In the genomic region with DNA sequence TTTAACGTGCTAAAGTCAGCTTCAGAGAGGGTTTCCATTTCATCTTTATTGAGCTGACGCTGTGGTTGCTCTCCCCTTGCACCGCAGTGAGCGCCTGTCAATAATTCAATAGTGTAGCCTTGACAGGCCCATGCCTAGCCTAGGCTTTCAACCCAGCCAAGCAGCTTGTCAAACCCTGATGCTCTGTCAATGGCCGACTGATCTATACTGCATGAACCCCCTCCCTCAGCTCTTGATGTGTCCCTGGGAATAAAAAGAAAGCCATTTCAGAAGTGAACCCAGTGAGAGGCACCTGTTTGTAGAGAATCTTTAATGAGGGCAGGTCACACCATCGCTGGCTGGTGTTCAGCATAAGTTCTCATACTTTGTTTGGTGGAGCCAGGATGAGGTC, we compare ENCODE assay signal across 30 mouse cellular contexts.
DNase-seq lines count a peak whose midpoint lies in the region; ATAC-seq lines count a peak whose summit lies in the region.
"Had no signal": no experiment of that assay in that cellular context is flagged by ENCODE, and none has a peak within 500 bp of the region (broad histone marks: within the 10 kb centered on the region; RNA-seq: fewer than 3 reads in every experiment).

No protein-coding gene starts in this region.

- no peak overlapping the region for H3K4me3 ChIP-seq in hindbrain, embryonic 13.5 days
- no peak overlapping the region for H3K4me3 ChIP-seq in hindbrain, embryonic 12.5 days
- no peak overlapping the region for H3K4me3 ChIP-seq in neural tube, embryonic 13.5 days
- H3K4me3 ChIP-seq in midbrain, embryonic 14.5 days (replicated peaks; ENCODE audit: low read depth, low read length) = no peak overlapping the region
- H3K4me3 ChIP-seq: embryonic facial prominence, embryonic 12.5 days; heart, embryonic 13.5 days; hindbrain, embryonic 15.5 days; kidney, embryonic 15.5 days; left cerebral cortex, adult 2 months; limb, embryonic 15.5 days; megakaryocyte, embryonic 14.5 days had no signal

- H3K27me3 ChIP-seq in hindbrain, embryonic 13.5 days = no peaks in the 10 kb centered on the region
- H3K27me3 ChIP-seq in hindbrain, embryonic 12.5 days = no peaks in the 10 kb centered on the region
- H3K27me3 ChIP-seq in neural tube, embryonic 13.5 days = no peaks in the 10 kb centered on the region
- H3K27me3 ChIP-seq in midbrain, embryonic 14.5 days (ENCODE audit: control insufficient read depth, insufficient read depth, low read length) = no peaks in the 10 kb centered on the region
- H3K27me3 ChIP-seq: CH12.LX; embryonic facial prominence, embryonic 12.5 days; heart, embryonic 13.5 days; hindbrain, embryonic 15.5 days; kidney, embryonic 15.5 days; limb, embryonic 15.5 days; megakaryocyte, embryonic 14.5 days; Patski had no signal

- H3K4me2 ChIP-seq in hindbrain, embryonic 13.5 days = no peak overlapping the region
- no peak overlapping the region for H3K4me2 ChIP-seq in hindbrain, embryonic 12.5 days (replicated peaks)
- H3K4me2 ChIP-seq in neural tube, embryonic 13.5 days = no peak overlapping the region
- no peak overlapping the region for H3K4me2 ChIP-seq in midbrain, embryonic 14.5 days (ENCODE audit: low read length)
- H3K4me2 ChIP-seq: embryonic facial prominence, embryonic 12.5 days; heart, embryonic 13.5 days; hindbrain, embryonic 15.5 days; kidney, embryonic 15.5 days; limb, embryonic 15.5 days; lung, embryonic 14.5 days had no signal

- no peaks in the 10 kb centered on the region for H3K9me3 ChIP-seq in hindbrain, embryonic 13.5 days
- no peaks in the 10 kb centered on the region for H3K9me3 ChIP-seq in hindbrain, embryonic 12.5 days (replicated peaks)
- H3K9me3 ChIP-seq in neural tube, embryonic 13.5 days = no peaks in the 10 kb centered on the region
- H3K9me3 ChIP-seq in midbrain, embryonic 14.5 days (ENCODE audit: control insufficient read depth, low read length) = no peaks in the 10 kb centered on the region
- H3K9me3 ChIP-seq: embryonic facial prominence, embryonic 12.5 days; heart, embryonic 13.5 days; hindbrain, embryonic 15.5 days; kidney, embryonic 15.5 days; limb, embryonic 15.5 days had no signal

- H3K9ac ChIP-seq in hindbrain, embryonic 13.5 days = no peak overlapping the region
- H3K9ac ChIP-seq in hindbrain, embryonic 12.5 days = no peak overlapping the region
- no peak overlapping the region for H3K9ac ChIP-seq in neural tube, embryonic 13.5 days
- H3K9ac ChIP-seq in midbrain, embryonic 14.5 days (replicated peaks; ENCODE audit: low read length) = no peak overlapping the region
- H3K9ac ChIP-seq: embryonic facial prominence, embryonic 12.5 days; heart, embryonic 13.5 days; hindbrain, embryonic 15.5 days; kidney, embryonic 15.5 days; limb, embryonic 15.5 days; liver, embryonic 14.5 days; lung, embryonic 14.5 days had no signal

- H3K27ac ChIP-seq in hindbrain, embryonic 13.5 days = peak overlapping the region; percentile 70
- H3K27ac ChIP-seq in hindbrain, embryonic 12.5 days = no peak overlapping the region
- H3K27ac ChIP-seq in neural tube, embryonic 13.5 days (replicated peaks) = peak overlapping the region; percentile 83
- peak overlapping the region; percentile 77 for H3K27ac ChIP-seq in midbrain, embryonic 14.5 days (replicated peaks; ENCODE audit: low read depth, low read length)
- H3K27ac ChIP-seq: embryonic facial prominence, embryonic 12.5 days; heart, embryonic 13.5 days; kidney, embryonic 15.5 days; left cerebral cortex, adult 2 months; limb, embryonic 15.5 days; liver, embryonic 14.5 days had no signal

- WGBS in hindbrain, embryonic 13.5 days = 68% methylated on average over 6 of the region's 6 CpGs
- 72% methylated on average over 6 of the region's 6 CpGs for WGBS in hindbrain, embryonic 12.5 days
- WGBS in neural tube, embryonic 13.5 days = 65% methylated on average over 6 of the region's 6 CpGs
- WGBS in midbrain, embryonic 14.5 days = 38% methylated on average over 6 of the region's 6 CpGs

- no peaks in the 10 kb centered on the region for H3K36me3 ChIP-seq in hindbrain, embryonic 13.5 days
- H3K36me3 ChIP-seq in hindbrain, embryonic 12.5 days = no peaks in the 10 kb centered on the region
- H3K36me3 ChIP-seq in neural tube, embryonic 13.5 days = no peaks in the 10 kb centered on the region
- no peaks in the 10 kb centered on the region for H3K36me3 ChIP-seq in midbrain, embryonic 14.5 days (ENCODE audit: control insufficient read depth, insufficient read depth, low read length)
- H3K36me3 ChIP-seq: embryonic facial prominence, embryonic 12.5 days; G1E; heart, embryonic 13.5 days; hindbrain, embryonic 15.5 days; kidney, embryonic 15.5 days; limb, embryonic 15.5 days had no signal

- DNase-seq in neural tube, embryonic 10.5 days (ENCODE audit: extremely low spot score, low spot score) = no peak
- DNase-seq in midbrain, embryonic 14.5 days = no peak
- DNase-seq in embryo, embryonic 10.5 days (ENCODE audit: low spot score) = no peak
- no peak for DNase-seq in T-cell, adult 2 months (ENCODE audit: low spot score)
- DNase-seq: adrenal gland, adult 2 months; B cell, adult 2 months; cerebellum, adult 11-12 months; cerebellum, postnatal 14 days; heart, postnatal 14 days; kidney, postnatal 36 days; layer of hippocampus, adult 9-11 months; left cerebral cortex, postnatal 4 days; lung, embryonic 14.5 days; thymus, adult 18-20 months; thymus, postnatal 4 days had no signal

- ATAC-seq in hindbrain, embryonic 13.5 days (ENCODE audit: low FRiP score) = no peak
- ATAC-seq in hindbrain, embryonic 12.5 days (ENCODE audit: low FRiP score) = no peak; the same call in 1 of the 2 replicates
- no peak for ATAC-seq in neural tube, embryonic 13.5 days (ENCODE audit: low read depth)
- ATAC-seq in midbrain, embryonic 14.5 days (ENCODE audit: low FRiP score, low TSS enrichment) = 0 out of 2 replicates have a peak, but pooled peaks have one; percentile 58
- ATAC-seq: intestine, embryonic 16.5 days; Patski had no signal

- H3K4me1 ChIP-seq in hindbrain, embryonic 13.5 days (replicated peaks) = peaks cover 46% of the 10 kb centered on the region
- H3K4me1 ChIP-seq in hindbrain, embryonic 12.5 days = peaks cover 11% of the 10 kb centered on the region
- peaks cover 68% of the 10 kb centered on the region for H3K4me1 ChIP-seq in neural tube, embryonic 13.5 days (replicated peaks)
- H3K4me1 ChIP-seq in midbrain, embryonic 14.5 days (ENCODE audit: control insufficient read depth, insufficient read depth, low read length) = peaks cover 28% of the 10 kb centered on the region
- H3K4me1 ChIP-seq: megakaryocyte, embryonic 14.5 days had no signal
